Mouse (Mus musculus): ENCODE results near the gene 1810065E05Rik. TPM values are rescaled to one million over a fixed set of nuclear protein-coding genes. Genes with fewer than 3 reads are reported as not detected.

Gene 1810065E05Rik
- polyA plus RNA-seq (2014; fragmentation: Illumina TruSeq; extraction: RNeasy Lipid Tissue Mini Kit (QIAGEN cat#74804); ENCODE audit: low read depth, low replicate concordance) = 1.8 TPM

DNA sequence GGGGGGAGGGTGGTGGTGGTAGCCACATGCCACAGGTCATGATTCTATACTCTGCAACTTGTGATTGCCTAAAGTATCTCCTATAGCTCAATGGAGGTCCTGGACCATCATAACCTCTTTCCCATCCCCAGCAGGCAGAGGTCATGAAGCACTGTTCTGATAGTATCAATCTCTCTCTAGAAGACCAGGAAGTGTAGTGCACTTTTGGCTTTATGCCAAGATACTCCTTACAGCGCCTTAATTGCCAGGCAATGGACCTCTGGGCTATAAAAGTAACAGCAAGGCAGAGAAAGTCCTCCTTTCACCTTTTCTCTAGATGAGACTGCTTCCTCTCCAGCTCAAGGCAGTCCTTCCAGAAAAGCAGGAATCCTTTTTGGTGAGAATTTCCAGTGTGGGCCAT lies at the start of gene 1810065E05Rik:
1810065E05Rik (plus strand) TSS at position 297 of the 400 bp plus-strand sequence.

DNA sequence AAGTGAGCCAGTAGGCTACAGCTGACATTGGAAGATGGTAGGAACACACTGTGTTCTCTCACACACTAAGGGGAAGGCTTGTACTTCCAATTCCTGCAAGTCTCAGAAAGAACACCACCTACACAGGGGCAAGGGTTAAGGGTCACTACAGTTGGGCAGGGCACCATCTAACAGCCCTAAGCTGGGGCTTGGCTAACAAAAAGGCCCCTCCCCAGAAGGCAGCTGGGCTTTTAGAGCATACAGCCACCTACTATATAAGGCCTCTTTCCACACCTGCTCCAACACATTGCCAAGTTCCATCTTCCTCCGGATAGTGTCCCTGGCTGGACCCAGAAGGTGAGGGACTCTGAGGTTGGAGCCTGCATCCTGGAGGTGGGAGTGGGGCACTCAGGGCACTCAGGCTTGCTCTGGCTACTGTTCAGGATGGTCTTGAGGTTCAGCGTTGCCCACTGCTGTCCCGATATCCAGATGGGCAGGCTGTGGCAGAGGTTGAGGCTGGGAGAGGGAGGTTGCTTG lies 42.1 kb upstream of the 1810065E05Rik start, which contains the start of gene Lypd8:
Lypd8 (plus strand) TSS at position 281 of the 516 bp plus-strand sequence.

DNA sequence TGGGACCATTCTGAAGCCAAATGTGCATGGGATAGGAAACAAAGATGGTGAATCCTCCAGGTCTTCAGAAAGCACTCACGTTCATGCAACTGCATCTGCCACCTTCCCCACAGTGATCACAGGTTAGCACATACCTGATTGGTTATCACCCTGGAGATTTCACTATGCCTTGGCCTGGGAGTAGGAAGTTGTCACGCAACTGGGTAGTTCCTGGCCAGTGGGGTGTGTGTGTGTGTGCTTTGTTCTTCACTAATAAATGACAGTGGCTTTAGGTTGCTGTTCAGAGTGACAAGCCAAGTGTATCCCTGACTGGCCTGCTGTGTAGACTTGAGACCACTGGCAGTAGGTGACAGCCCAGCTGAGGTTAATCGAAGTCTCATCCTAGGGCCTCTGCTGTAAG lies 11.3 kb downstream of the 1810065E05Rik start, which contains the start of gene Gm12253:
Gm12253 (plus strand) TSS at position 301 of the 400 bp plus-strand sequence.

DNA sequence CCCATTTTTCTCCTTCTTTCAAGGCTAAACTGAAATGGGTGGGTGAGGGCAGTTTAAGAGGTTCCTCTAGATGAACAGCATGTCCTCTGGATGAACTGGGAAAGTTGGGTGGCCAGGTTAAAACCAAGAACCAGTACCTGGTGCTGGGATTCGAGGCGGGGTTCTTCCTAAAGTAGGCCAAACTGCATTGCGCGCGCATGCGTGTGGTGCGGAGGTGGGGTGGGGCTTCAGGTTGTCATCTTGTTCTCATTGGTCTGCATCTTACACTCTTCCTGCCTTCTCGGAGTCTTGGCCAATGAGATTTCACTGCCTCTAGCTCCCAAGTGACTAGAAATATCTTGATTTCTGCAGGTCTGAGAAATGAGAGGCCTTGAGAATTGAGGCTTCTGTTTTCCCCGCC lies 31.8 kb downstream of the 1810065E05Rik start, which contains the start of gene Lypd9:
Lypd9 (minus strand) TSS at position 165 of the 400 bp plus-strand sequence.

DNA sequence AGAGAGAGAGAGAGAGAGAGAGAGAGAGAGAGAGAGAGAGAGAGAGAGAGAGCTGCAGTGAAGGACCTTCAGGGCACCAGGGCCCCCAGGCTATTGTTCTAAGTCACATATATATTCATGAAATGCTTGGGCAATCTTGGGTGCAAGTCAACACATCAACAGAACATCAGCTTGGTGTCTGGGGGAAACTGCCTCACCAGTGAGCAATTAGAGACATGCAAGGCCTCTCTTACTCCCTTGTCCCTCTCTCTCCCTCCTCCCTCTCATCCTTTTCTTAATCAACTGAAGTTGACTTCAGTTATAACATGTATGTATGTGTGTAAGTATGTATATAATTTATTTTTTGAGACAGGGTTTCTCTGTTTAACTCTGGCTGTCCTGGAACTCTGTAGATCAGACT lies 41.3 kb downstream of the 1810065E05Rik start, which contains the start of gene Olfr30:
Olfr30 (minus strand) TSS at position 101 of the 400 bp plus-strand sequence.

Other genes starting within 250 kb of the 1810065E05Rik start
- gene Mrpl22, start 249.4 kb upstream of the 1810065E05Rik start, polyA plus RNA-seq (2014; fragmentation: Illumina TruSeq; extraction: RNeasy Lipid Tissue Mini Kit (QIAGEN cat#74804); ENCODE audit: low read depth, low replicate concordance) = 49.8 TPM
- 1.3 TPM for gene Igtp, start 221.6 kb upstream of the 1810065E05Rik start, polyA plus RNA-seq (2014; fragmentation: Illumina TruSeq; extraction: RNeasy Lipid Tissue Mini Kit (QIAGEN cat#74804); ENCODE audit: low read depth, low replicate concordance)
- 1.9 TPM for gene Irgm2, start 221.5 kb upstream of the 1810065E05Rik start, polyA plus RNA-seq (2014; fragmentation: Illumina TruSeq; extraction: RNeasy Lipid Tissue Mini Kit (QIAGEN cat#74804); ENCODE audit: low read depth, low replicate concordance)
- gene 4930438A08Rik, start 146.3 kb upstream of the 1810065E05Rik start, polyA plus RNA-seq (2014; fragmentation: Illumina TruSeq; extraction: RNeasy Lipid Tissue Mini Kit (QIAGEN cat#74804); ENCODE audit: low read depth, low replicate concordance) = 0.41 TPM
- 0.83 TPM for gene Zfp692, start 114.0 kb upstream of the 1810065E05Rik start, polyA plus RNA-seq (2014; fragmentation: Illumina TruSeq; extraction: RNeasy Lipid Tissue Mini Kit (QIAGEN cat#74804); ENCODE audit: low read depth, low replicate concordance)
- 116 TPM for gene Zfp672, start 90.8 kb upstream of the 1810065E05Rik start, polyA plus RNA-seq (2014; fragmentation: Illumina TruSeq; extraction: RNeasy Lipid Tissue Mini Kit (QIAGEN cat#74804); ENCODE audit: low read depth, low replicate concordance)
- gene Sh3bp5l, start 90.4 kb upstream of the 1810065E05Rik start, polyA plus RNA-seq (2014; fragmentation: Illumina TruSeq; extraction: RNeasy Lipid Tissue Mini Kit (QIAGEN cat#74804); ENCODE audit: low read depth, low replicate concordance) = 0.55 TPM
- gene Lypd8, start 42.1 kb upstream of the 1810065E05Rik start, polyA plus RNA-seq (2014; fragmentation: Illumina TruSeq; extraction: RNeasy Lipid Tissue Mini Kit (QIAGEN cat#74804); ENCODE audit: low read depth, low replicate concordance) = 1.3 TPM
- gene Gm12253, start 11.4 kb downstream of the 1810065E05Rik start, polyA plus RNA-seq (2014; fragmentation: Illumina TruSeq; extraction: RNeasy Lipid Tissue Mini Kit (QIAGEN cat#74804); ENCODE audit: low read depth, low replicate concordance) = not detected
- 125 TPM for gene Lypd9, start 31.8 kb downstream of the 1810065E05Rik start, polyA plus RNA-seq (2014; fragmentation: Illumina TruSeq; extraction: RNeasy Lipid Tissue Mini Kit (QIAGEN cat#74804); ENCODE audit: low read depth, low replicate concordance)
- not detected for gene Olfr30, start 41.2 kb downstream of the 1810065E05Rik start, polyA plus RNA-seq (2014; fragmentation: Illumina TruSeq; extraction: RNeasy Lipid Tissue Mini Kit (QIAGEN cat#74804); ENCODE audit: low read depth, low replicate concordance)
- gene Olfr332, start 71.4 kb downstream of the 1810065E05Rik start, polyA plus RNA-seq (2014; fragmentation: Illumina TruSeq; extraction: RNeasy Lipid Tissue Mini Kit (QIAGEN cat#74804); ENCODE audit: low read depth, low replicate concordance) = not detected
- gene Olfr331, start 81.5 kb downstream of the 1810065E05Rik start, polyA plus RNA-seq (2014; fragmentation: Illumina TruSeq; extraction: RNeasy Lipid Tissue Mini Kit (QIAGEN cat#74804); ENCODE audit: low read depth, low replicate concordance) = not detected
- gene Olfr330, start 113.7 kb downstream of the 1810065E05Rik start, polyA plus RNA-seq (2014; fragmentation: Illumina TruSeq; extraction: RNeasy Lipid Tissue Mini Kit (QIAGEN cat#74804); ENCODE audit: low read depth, low replicate concordance) = 0.50 TPM
- gene Olfr329-ps, start 125.3 kb downstream of the 1810065E05Rik start, polyA plus RNA-seq (2014; fragmentation: Illumina TruSeq; extraction: RNeasy Lipid Tissue Mini Kit (QIAGEN cat#74804); ENCODE audit: low read depth, low replicate concordance) = 0.53 TPM
- not detected for gene Olfr328, start 134.5 kb downstream of the 1810065E05Rik start, polyA plus RNA-seq (2014; fragmentation: Illumina TruSeq; extraction: RNeasy Lipid Tissue Mini Kit (QIAGEN cat#74804); ENCODE audit: low read depth, low replicate concordance)
- not detected for gene Olfr224, start 149.4 kb downstream of the 1810065E05Rik start, polyA plus RNA-seq (2014; fragmentation: Illumina TruSeq; extraction: RNeasy Lipid Tissue Mini Kit (QIAGEN cat#74804); ENCODE audit: low read depth, low replicate concordance)
- 0.21 TPM for gene Olfr325, start 156.6 kb downstream of the 1810065E05Rik start, polyA plus RNA-seq (2014; fragmentation: Illumina TruSeq; extraction: RNeasy Lipid Tissue Mini Kit (QIAGEN cat#74804); ENCODE audit: low read depth, low replicate concordance)
- not detected for gene Olfr324, start 174.0 kb downstream of the 1810065E05Rik start, polyA plus RNA-seq (2014; fragmentation: Illumina TruSeq; extraction: RNeasy Lipid Tissue Mini Kit (QIAGEN cat#74804); ENCODE audit: low read depth, low replicate concordance)
- gene 2210407C18Rik, start 195.0 kb downstream of the 1810065E05Rik start, polyA plus RNA-seq (2014; fragmentation: Illumina TruSeq; extraction: RNeasy Lipid Tissue Mini Kit (QIAGEN cat#74804); ENCODE audit: low read depth, low replicate concordance) = 0.35 TPM
- 0.49 TPM for gene Olfr323, start 209.4 kb downstream of the 1810065E05Rik start, polyA plus RNA-seq (2014; fragmentation: Illumina TruSeq; extraction: RNeasy Lipid Tissue Mini Kit (QIAGEN cat#74804); ENCODE audit: low read depth, low replicate concordance)
- not detected for gene Trim58, start 219.4 kb downstream of the 1810065E05Rik start, polyA plus RNA-seq (2014; fragmentation: Illumina TruSeq; extraction: RNeasy Lipid Tissue Mini Kit (QIAGEN cat#74804); ENCODE audit: low read depth, low replicate concordance)
- not detected for gene Olfr322, start 237.7 kb downstream of the 1810065E05Rik start, polyA plus RNA-seq (2014; fragmentation: Illumina TruSeq; extraction: RNeasy Lipid Tissue Mini Kit (QIAGEN cat#74804); ENCODE audit: low read depth, low replicate concordance)

Measured in testis, adult 10 weeks (tissue).